Mouse (Mus musculus) monocyte, adult 5-6 weeks (primary cell): ENCODE data around the gene Rab26. TPM values are rescaled to one million over a fixed set of nuclear protein-coding genes. Genes with fewer than 3 reads are reported as not detected.

Experiments used
- ATAC-seq: fragments of 153-309, 156-312 bp; replicated peaks from 2 replicates; pipeline ENCODE4 v1.8.0; 2017; ENCODE audit warnings: mild to moderate bottlenecking; ENCODE audit not compliant: low TSS enrichment, insufficient number of reproducible peaks, severe bottlenecking, poor library complexity, low FRiP score
- total RNA-seq: library from RNA; stranded (forward); fragments of 200-1000, 200-491, 200-594 nt; gene quantifications from 3 replicates; pipeline ENCODE4 v1.2.3, GENCODE M21; 2017

Gene Rab26
- total RNA-seq, 1 experiment from 2014 or later, result not detected

GRCm38 (mm10) chr17:24527315-24527714, 6.7 kb downstream of the Rab26 start:
- no peak for ATAC-seq

GRCm38 (mm10) chr17:24524734-24525133, 9.3 kb downstream of the Rab26 start:
- ATAC-seq, result no peak

- ATAC-seq, result no peak; the same call in 1 of the 2 replicates
Measured at GRCm38 (mm10) chr17:24520450-24520849, 13.6 kb downstream of the Rab26 start.

- no peak for ATAC-seq
Measured at GRCm38 (mm10) chr17:24514270-24515257, 19.4 kb downstream of the Rab26 start.

GRCm38 (mm10) chr17:24513609-24514008, 20.4 kb downstream of the Rab26 start:
- ATAC-seq, result no peak

GRCm38 (mm10) chr17:24507806-24508460, 26.1 kb downstream of the Rab26 start:
- no peak for ATAC-seq

GRCm38 (mm10) chr17:24507129-24507664, 26.8 kb downstream of the Rab26 start:
- ATAC-seq, result no peak

GRCm38 (mm10) chr17:24506332-24507070, 27.5 kb downstream of the Rab26 start:
- ATAC-seq, result no peak

- ATAC-seq, result no peak
Measured at GRCm38 (mm10) chr17:24505286-24505955, 28.6 kb downstream of the Rab26 start.

- no peak for ATAC-seq
Measured at GRCm38 (mm10) chr17:24504085-24504484, 29.9 kb downstream of the Rab26 start.

- no peak for ATAC-seq
Measured at GRCm38 (mm10) chr17:24502208-24502607, 31.8 kb downstream of the Rab26 start.

- ATAC-seq, result no peak
Measured at GRCm38 (mm10) chr17:24496026-24496425, 38.0 kb downstream of the Rab26 start.

GRCm38 (mm10) chr17:24495443-24495842, 38.6 kb downstream of the Rab26 start:
- no peak for ATAC-seq

- no peak for ATAC-seq
Measured at GRCm38 (mm10) chr17:24494627-24495335, 39.2 kb downstream of the Rab26 start.

- no peak for ATAC-seq
Measured at GRCm38 (mm10) chr17:24490399-24490798, 43.6 kb downstream of the Rab26 start.

- no peak for ATAC-seq
Measured at GRCm38 (mm10) chr17:24489265-24490030, 44.6 kb downstream of the Rab26 start.

- no peak for ATAC-seq
Measured at GRCm38 (mm10) chr17:24488662-24489264, 45.2 kb downstream of the Rab26 start.
